Mouse (Mus musculus) MEL (cell line): ENCODE results near the gene Cstf2t. TPM values are rescaled to one million over a fixed set of nuclear protein-coding genes. Genes with fewer than 3 reads are reported as not detected.

Source experiments
- DNase-seq: peaks from one replicate; pipeline ENCODE4 v3.0.0; 2011; ENCODE audit warnings: low read depth, low spot score
- H3K27ac ChIP-seq: 2 replicates; pipeline ENCODE4 v1.5.1; 2012; ENCODE audit warnings: low read depth, mild to moderate bottlenecking, control low read depth, low read length, moderate library complexity; ENCODE audit not compliant: control insufficient read depth
- H3K27me3 ChIP-seq, 2 experiments: fragments of 150-350 bp in 1 of 2; sonication (generic) in 1 of 2; 2 replicates each; pipeline ENCODE4 v1.6.1; 2012; ENCODE audit warnings: low read length in 2 of 2, mild to moderate bottlenecking in 2 of 2, improper control_type of control experiment in 1 of 2, moderate library complexity in 1 of 2; ENCODE audit not compliant: insufficient read depth in 2 of 2, control insufficient read depth in 1 of 2
- H3K36me3 ChIP-seq, 2 experiments: 2 replicates each; pipeline ENCODE4 v1.6.1; 2012 to 2014; ENCODE audit warnings: low read length in 2 of 2, improper control_type of control experiment in 1 of 2, inconsistent platforms in 1 of 2, mild to moderate bottlenecking in 1 of 2; ENCODE audit not compliant: insufficient read depth in 2 of 2, control insufficient read depth in 1 of 2
- H3K4me1 ChIP-seq, 2 experiments: fragments of 150-350 bp in 1 of 2; sonication (generic) in 1 of 2; 2 replicates each; pipeline ENCODE4 v1.6.1; 2012; ENCODE audit warnings: low read length in 2 of 2, improper control_type of control experiment in 1 of 2, mild to moderate bottlenecking in 1 of 2; ENCODE audit not compliant: insufficient read depth in 2 of 2, control insufficient read depth in 1 of 2
- H3K4me3 ChIP-seq, 2 experiments: fragments of 150-350 bp in 1 of 2; sonication (generic) in 1 of 2; 2 replicates each; pipeline ENCODE4 v1.5.1; 2012; ENCODE audit warnings: low read depth in 2 of 2, low read length in 2 of 2, mild to moderate bottlenecking in 2 of 2, moderate library complexity in 2 of 2, control low read depth in 1 of 2, improper control_type of control experiment in 1 of 2; ENCODE audit not compliant: control insufficient read depth in 1 of 2, insufficient read depth in 1 of 2
- H3K79me2 ChIP-seq: 2 replicates; pipeline ENCODE4 v1.6.1; 2012; ENCODE audit warnings: mild to moderate bottlenecking, low read length, moderate library complexity; ENCODE audit not compliant: control insufficient read depth, poor library complexity, insufficient read depth
- H3K9ac ChIP-seq: 2 replicates; pipeline ENCODE4 v1.6.1; 2012; ENCODE audit warnings: low read depth, mild to moderate bottlenecking, control low read depth, low read length, moderate library complexity; ENCODE audit not compliant: control insufficient read depth, poor library complexity, severe bottlenecking
- H3K9me3 ChIP-seq: fragments of 150-350 bp; sonication (generic); replicated peaks from 2 replicates; pipeline ENCODE4 v1.6.1; 2012; ENCODE audit warnings: mild to moderate bottlenecking, low read length, improper control_type of control experiment, moderate library complexity; ENCODE audit not compliant: insufficient read depth
- BHLHE40 ChIP-seq: IDR thresholded peaks from 2 replicates; pipeline ENCODE4 v1.6.1; 2012; ENCODE audit warnings: low read depth, mild to moderate bottlenecking, inconsistent platforms, low read length, improper control_type of control experiment, borderline replicate concordance
- CHD1 ChIP-seq: IDR thresholded peaks from 2 replicates; pipeline ENCODE4 v1.6.1; 2012; ENCODE audit warnings: low read depth, mild to moderate bottlenecking, inconsistent platforms, low read length, improper control_type of control experiment
- CHD2 ChIP-seq: IDR thresholded peaks from 2 replicates; pipeline ENCODE4 v1.6.1; 2011; ENCODE audit warnings: low read length, improper control_type of control experiment
- CTCF ChIP-seq, 3 experiments: IDR thresholded peaks in 2 of 3; conservative IDR thresholded peaks in 1 of 3; 2 replicates each; pipeline ENCODE4 v1.5.1; 2011 to 2012; ENCODE audit warnings: low read length in 3 of 3, low read depth in 2 of 3, mild to moderate bottlenecking in 2 of 3, improper control_type of control experiment in 1 of 3, inconsistent platforms in 1 of 3, mixed read lengths in 1 of 3, moderate library complexity in 1 of 3; ENCODE audit not compliant: control insufficient read depth in 1 of 3, insufficient read depth in 1 of 3, poor library complexity in 1 of 3, severe bottlenecking in 1 of 3
- E2F4 ChIP-seq: IDR thresholded peaks from 2 replicates; pipeline ENCODE4 v1.6.1; 2011; ENCODE audit warnings: low read depth, low read length, improper control_type of control experiment, borderline replicate concordance
- EP300 ChIP-seq, 2 experiments: IDR thresholded peaks; 2 replicates each; pipeline ENCODE4 v1.6.1; 2011; ENCODE audit warnings: improper control_type of control experiment in 2 of 2, low read length in 2 of 2, low read depth in 1 of 2, mild to moderate bottlenecking in 1 of 2
- ETS1 ChIP-seq: IDR thresholded peaks from 2 replicates; pipeline ENCODE4 v1.6.1; 2012; ENCODE audit warnings: low read depth, mild to moderate bottlenecking, inconsistent platforms, low read length, improper control_type of control experiment, moderate library complexity
- GATA1 ChIP-seq: IDR thresholded peaks from 2 replicates; pipeline ENCODE4 v1.6.1; 2011; ENCODE audit warnings: low read depth, low read length, improper control_type of control experiment
- JUND ChIP-seq: IDR thresholded peaks from 2 replicates; pipeline ENCODE4 v1.6.1; 2011; ENCODE audit warnings: low read depth, mild to moderate bottlenecking, improper control_type of control experiment, low read length
- KAT2A ChIP-seq: conservative IDR thresholded peaks from 2 replicates; pipeline ENCODE4 v1.6.1; 2012; ENCODE audit warnings: low read depth, low read length, improper control_type of control experiment, inconsistent platforms
- MYB ChIP-seq: IDR thresholded peaks from 2 replicates; pipeline ENCODE4 v1.6.1; 2011; ENCODE audit warnings: mild to moderate bottlenecking, low read depth, low read length, improper control_type of control experiment
- NELFE ChIP-seq: IDR thresholded peaks from 2 replicates; pipeline ENCODE4 v1.6.1; 2011; ENCODE audit warnings: low read depth, low read length, improper control_type of control experiment
- POLR2A ChIP-seq, 2 experiments: IDR thresholded peaks; 2 replicates each; pipeline ENCODE4 v1.6.1; 2011 to 2012; ENCODE audit warnings: low read length in 2 of 2, mild to moderate bottlenecking in 2 of 2, control low read depth in 1 of 2, improper control_type of control experiment in 1 of 2, low read depth in 1 of 2, moderate library complexity in 1 of 2; ENCODE audit not compliant: control insufficient read depth in 1 of 2, insufficient read depth in 1 of 2, poor library complexity in 1 of 2
- POLR2AphosphoS2 ChIP-seq: IDR thresholded peaks from 2 replicates; pipeline ENCODE4 v1.6.1; 2011; ENCODE audit warnings: low read length, improper control_type of control experiment
- RAD21 ChIP-seq: IDR thresholded peaks from 2 replicates; pipeline ENCODE4 v1.6.1; 2011; ENCODE audit warnings: mild to moderate bottlenecking, low read depth, low read length, improper control_type of control experiment
- SIN3A ChIP-seq: IDR thresholded peaks from 2 replicates; pipeline ENCODE4 v1.6.1; 2012; ENCODE audit warnings: low read length, improper control_type of control experiment, inconsistent platforms
- TBP ChIP-seq: IDR thresholded peaks from 2 replicates; pipeline ENCODE4 v1.8.0; 2011; ENCODE audit warnings: low read depth, low read length, improper control_type of control experiment
- TCF12 ChIP-seq: IDR thresholded peaks from 2 replicates; pipeline ENCODE4 v1.6.1; 2014; ENCODE audit warnings: low read depth, mild to moderate bottlenecking, inconsistent platforms, low read length, improper control_type of control experiment, moderate library complexity
- UBTF ChIP-seq: IDR thresholded peaks from 2 replicates; pipeline ENCODE4 v1.6.1; 2012; ENCODE audit warnings: low read depth, mild to moderate bottlenecking, inconsistent platforms, low read length, improper control_type of control experiment, moderate library complexity, borderline replicate concordance; ENCODE audit not compliant: insufficient read depth
- polyA plus RNA-seq, 2 experiments: library from polyadenylated mRNA; stranded (reverse) in 1 of 2; unstranded in 1 of 2; fragments of >175 nt in 1 of 2; fragments of >200 nt in 1 of 2; gene quantifications; 2 replicates each; pipeline versions ENCODE4 v1.2.1 to v1.2.4; 2012; ENCODE audit warnings: low replicate concordance in 2 of 2, low read depth in 1 of 2; ENCODE audit not compliant: insufficient read length in 2 of 2, insufficient read depth in 1 of 2, missing spikeins in 1 of 2
- total RNA-seq: library from RNA; depleted of rRNA; stranded (reverse); fragments of 300-350 nt; gene quantifications from 2 replicates; pipeline ENCODE4 v1.2.3, GENCODE M21; 2012

The Cstf2t gene
- total and polyA plus RNA-seq, 3 experiments: not detected

- Histone ChIP-seq H3K27ac (no peak overlapping the region), H3K9me3 (no peaks in the 10 kb centered on the region), H3K4me3 (no peak overlapping the region), H3K4me1 (no peaks in the 10 kb centered on the region), H3K9ac (no peak overlapping the region), H3K36me3 (no peaks in the 10 kb centered on the region), H3K79me2 (no peaks in the 10 kb centered on the region), H3K27me3 (no peaks in the 10 kb centered on the region)
- no peak for TF ChIP-seq MYB
- no peak for TF ChIP-seq E2F4
- no peak for TF ChIP-seq RAD21
- TF ChIP-seq TBP: no peak
- no peak for TF ChIP-seq CTCF (IDR thresholded peaks at IDR 0.05 in 2 of 3, conservative IDR thresholded peaks at IDR 0.05 in 1 of 3; ENCODE audit: control insufficient read depth in 1 of 3, insufficient read depth in 1 of 3, low read depth in 2 of 3, low read length in 3 of 3, poor library complexity in 1 of 3, severe bottlenecking in 1 of 3)
- no peak for TF ChIP-seq TCF12
- TF ChIP-seq NELFE: no peak
- no peak for TF ChIP-seq GATA1
- no peak for TF ChIP-seq UBTF
- no peak for TF ChIP-seq KAT2A
- no peak for TF ChIP-seq EP300 (IDR thresholded peaks at IDR 0.05; ENCODE audit: low read depth in 1 of 2, low read length in 2 of 2)
- no peak for TF ChIP-seq CHD1
- no peak for TF ChIP-seq JUND
- no peak for TF ChIP-seq CHD2
- no peak for TF ChIP-seq SIN3A
- no peak for TF ChIP-seq POLR2A (IDR thresholded peaks at IDR 0.05; ENCODE audit: control insufficient read depth in 1 of 2, insufficient read depth in 1 of 2, low read depth in 1 of 2, low read length in 2 of 2, poor library complexity in 1 of 2)
- TF ChIP-seq ETS1: no peak
- DNase-seq: no peak
These were observed 16.7 kb downstream of the Cstf2t start for GRCm38 (mm10) chr19:31099369-31099768.

DNA sequence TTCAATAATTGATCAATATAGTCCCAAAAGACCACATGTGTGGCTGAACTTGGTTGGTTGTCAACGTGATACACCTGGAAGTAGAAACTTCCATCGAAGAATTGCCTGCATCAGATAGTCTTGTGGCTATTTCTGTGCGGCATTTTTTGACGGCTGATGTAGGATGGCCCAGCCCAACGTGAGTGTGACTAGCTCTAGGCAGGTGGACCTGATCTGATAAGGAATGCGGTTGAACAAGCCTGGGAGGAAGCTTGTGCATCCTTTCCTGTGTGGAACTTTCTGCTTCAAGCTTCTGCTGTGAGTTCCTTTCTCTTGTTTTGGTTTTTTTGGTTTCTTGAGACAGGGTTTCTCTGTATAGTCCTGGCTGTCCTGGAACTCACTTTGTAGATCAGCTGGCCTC, 22.1 kb downstream of the Cstf2t start:
- no peaks in the 10 kb centered on the region for H3K4me1 ChIP-seq
- no peaks in the 10 kb centered on the region for H3K36me3 ChIP-seq
- H3K27me3 ChIP-seq: no peaks in the 10 kb centered on the region
- H3K9me3 ChIP-seq: no peaks in the 10 kb centered on the region
- H3K9ac ChIP-seq: no peak overlapping the region
- no peak overlapping the region for H3K27ac ChIP-seq
- no peak for TF ChIP-seq POLR2AphosphoS2
- TF ChIP-seq TCF12: no peak
- no peak for TF ChIP-seq EP300 (IDR thresholded peaks at IDR 0.05; ENCODE audit: low read depth in 1 of 2, low read length in 2 of 2)
- H3K4me3 ChIP-seq: no peak overlapping the region
- DNase-seq: no peak
- H3K79me2 ChIP-seq: no peaks in the 10 kb centered on the region

GRCm38 (mm10) chr19:31106036-31106435, 23.4 kb downstream of the Cstf2t start:
- Histone ChIP-seq H3K36me3 (no peaks in the 10 kb centered on the region), H3K9me3 (no peaks in the 10 kb centered on the region), H3K27ac (no peak overlapping the region), H3K4me3 (no peak overlapping the region), H3K79me2 (no peaks in the 10 kb centered on the region), H3K4me1 (no peaks in the 10 kb centered on the region)
- DNase-seq: no peak
- no peak for TF ChIP-seq EP300 (IDR thresholded peaks at IDR 0.05; ENCODE audit: low read depth in 1 of 2, low read length in 2 of 2)
- no peak for TF ChIP-seq E2F4
- TF ChIP-seq BHLHE40: no peak
- TF ChIP-seq, all 39 proteins: peak for 0
- Histone ChIP-seq H3K9ac (no peak overlapping the region), H3K27me3 (no peaks in the 10 kb centered on the region)
